Mouse (Mus musculus) mouse embryonic stem cell (cell line): ENCODE data around the gene Olfr1350.

Source experiments
- in situ Hi-C, 2 experiments: fragments of 300-500 bp; cut with MboI; formaldehyde crosslinking; loops; 1 replicate in 1 of 2; 3 replicates in 1 of 2; pipeline ENCODE4 v1.14.3; 2019 to 2020; ENCODE audit warnings: low sequenced_read_pairs in 2 of 2, low pct_unique_long_range_greater_than_20kb in 1 of 2, mixed read lengths in 1 of 2; ENCODE audit not compliant: unreplicated experiment in 1 of 2

Gene Olfr1350

DNA sequence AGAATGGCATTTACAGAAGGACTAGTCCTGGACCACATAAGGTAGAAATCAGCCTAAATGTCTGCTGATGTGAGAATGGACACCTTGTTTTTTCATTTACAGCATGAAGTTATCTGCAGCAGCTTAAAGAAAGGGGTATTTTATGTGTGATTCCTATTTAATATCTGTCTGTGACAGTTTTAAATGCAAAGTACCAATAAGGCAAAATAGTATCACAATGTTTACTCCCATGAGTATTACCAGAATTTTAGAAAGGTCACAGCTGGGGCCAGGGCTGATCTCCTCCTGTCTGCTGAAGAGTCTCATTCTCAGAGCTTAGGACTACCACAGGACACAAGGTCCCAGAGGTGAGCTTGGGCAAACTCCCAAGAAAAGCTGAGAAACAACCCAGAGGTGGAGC lies at the start of gene Olfr1350:
Olfr1350 (plus strand) TSS at position 301 of the 400 bp plus-strand sequence.
- in situ Hi-C loops = loop anchor here in 1 of 2 experiments (25.0 kb wide), 1 partner anchor 723 kb away; the partner anchor contains the start of gene Gm45844

GRCm38 (mm10) chr7:6521666-6522065 lies 43.0 kb upstream of the Olfr1350 start:
- in situ Hi-C loops = loop anchor here (10.0 kb wide), 2 partner anchors 87 to 167 kb away; partner anchors contain the start of gene Olfr1344 (in 1 of the 2)

- in situ Hi-C loops = loop anchor here (10.0 kb wide), 2 partner anchors 88 to 168 kb away; partner anchors contain the start of gene Olfr1344 (in 1 of the 2)
Measured at GRCm38 (mm10) chr7:6522850-6523249, 41.8 kb upstream of the Olfr1350 start, which contains the start of gene Olfr1349. TSS of gene Olfr1349 (minus strand) at chr7:6522950.

DNA sequence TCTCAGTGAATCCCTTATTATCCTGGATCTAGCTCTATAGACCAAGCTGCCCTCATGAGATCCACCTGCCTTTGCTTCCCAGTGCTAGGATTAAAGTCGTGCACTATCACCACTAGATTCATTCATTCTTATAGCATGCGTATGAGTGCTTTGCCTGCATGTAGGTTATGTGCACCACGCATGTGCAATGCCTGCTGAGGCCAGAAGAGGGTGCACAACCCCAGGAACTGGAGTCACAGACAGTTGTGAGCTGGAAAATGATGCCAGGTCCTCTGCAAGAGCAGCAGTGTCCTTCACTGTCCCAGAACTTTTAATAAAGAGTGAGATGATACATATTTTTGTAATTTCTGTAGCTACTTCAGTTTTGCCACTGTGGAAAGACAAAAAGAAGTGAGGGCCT lies 39.6 kb upstream of the Olfr1350 start:
- in situ Hi-C loops = loop anchor here (10.0 to 25.0 kb wide), 4 partner anchors 88 to 387 kb away; partner anchors contain the start of gene Olfr1344 (in 2 of the 2)

DNA sequence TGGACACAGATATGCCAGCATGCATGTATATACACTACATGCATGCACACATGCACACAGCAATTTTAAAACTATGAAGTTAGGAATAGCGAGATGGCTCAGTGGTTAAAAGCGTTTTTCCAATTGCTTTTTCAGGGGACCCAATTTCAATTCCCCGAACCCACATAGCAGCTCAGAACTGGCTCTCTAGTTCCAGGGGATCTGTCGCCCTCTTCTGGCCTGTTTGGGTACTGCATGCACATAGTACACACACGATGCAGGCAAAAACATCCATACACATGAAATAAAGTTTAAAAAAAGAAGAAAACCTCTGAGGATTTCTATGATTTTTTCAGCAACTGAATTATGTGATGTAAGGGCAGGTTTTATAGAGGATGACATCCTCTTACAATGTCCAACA lies 38.5 kb upstream of the Olfr1350 start:
- in situ Hi-C loops = loop anchor here (10.0 to 25.0 kb wide), 4 partner anchors 89 to 386 kb away; partner anchors contain the start of gene Olfr1344 (in 2 of the 2)

DNA sequence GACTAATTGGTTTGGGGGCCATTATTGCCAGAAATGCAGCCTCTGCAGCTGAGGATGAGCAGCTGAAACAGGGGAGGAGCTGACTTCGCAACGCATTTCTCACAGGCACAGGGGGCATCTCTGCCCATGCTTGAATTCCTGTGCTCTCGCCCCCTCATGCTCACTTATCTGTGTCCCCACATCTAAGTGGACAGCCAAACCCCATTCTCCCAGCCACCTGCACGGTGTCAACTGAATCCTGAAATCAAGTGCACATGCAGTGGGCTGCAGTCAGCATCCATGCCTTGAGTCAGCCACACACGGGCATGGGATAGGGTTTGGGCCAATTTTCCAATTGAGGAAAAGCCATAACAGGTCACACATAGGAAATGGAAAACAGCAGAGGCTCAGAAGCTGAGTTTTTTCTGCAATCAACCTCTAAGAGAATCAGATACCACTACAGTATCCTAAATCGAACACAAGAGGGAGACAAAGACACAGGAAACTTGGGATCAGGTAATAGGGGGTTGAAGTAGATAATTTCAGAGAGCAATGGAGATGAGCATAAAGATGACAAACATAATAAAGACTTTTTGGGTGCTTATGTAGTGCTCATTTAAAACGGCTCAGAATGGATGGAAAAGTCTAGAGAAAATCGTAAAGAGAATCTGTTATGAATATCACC lies 21.6 kb downstream of the Olfr1350 start:
- in situ Hi-C loops = loop anchor here in 1 of 2 experiments (25.0 kb wide), 2 partner anchors 101 to 601 kb away; partner anchors contain the start of gene Zim1

DNA sequence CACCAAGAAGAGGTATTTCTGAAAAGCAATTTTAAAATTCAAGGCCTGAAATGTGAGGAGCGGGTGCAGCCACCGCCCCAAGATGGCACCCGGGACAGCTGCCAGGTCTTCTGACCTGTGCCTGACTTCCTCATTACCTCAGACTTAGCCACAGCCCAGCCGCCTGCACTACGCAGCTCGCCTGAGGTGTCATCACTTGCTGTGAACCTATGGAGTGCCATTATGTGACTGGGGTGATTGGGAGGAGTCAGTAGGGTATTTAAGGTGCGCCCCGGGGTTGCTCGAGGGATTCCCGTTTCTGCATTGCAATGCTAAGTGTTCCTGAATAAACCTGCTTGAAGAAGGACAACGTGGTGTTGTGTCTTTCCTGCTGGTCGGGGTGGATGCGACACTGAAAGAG lies 24.1 kb downstream of the Olfr1350 start:
- in situ Hi-C loops = loop anchor here in 1 of 2 experiments (25.0 kb wide), 2 partner anchors 99 to 599 kb away; partner anchors contain the start of gene Zim1

GRCm38 (mm10) chr7:6603331-6603730 lies 38.7 kb downstream of the Olfr1350 start:
- in situ Hi-C loops = loop anchor here in 1 of 2 experiments (25.0 kb wide), 1 partner anchor 684 kb away; the partner anchor contains the start of gene Gm45844
